Mouse (Mus musculus) midbrain, postnatal 0 days (tissue): Measurements from ENCODE around the gene Gipr. TPM values are rescaled to one million over a fixed set of nuclear protein-coding genes. Genes with fewer than 3 reads are reported as not detected.

Experiments used
- ATAC-seq: fragments of 200-750 bp; cut with Nextera tagmentation; 2 replicates; pipeline ENCODE4 v1.8.0; 2017; ENCODE audit warnings: moderate number of reproducible peaks, mild to moderate bottlenecking, moderate TSS enrichment, moderate library complexity; ENCODE audit not compliant: low FRiP score
- DNase-seq: peaks from one replicate; pipeline ENCODE4 v3.0.0-alpha.2; 2015; ENCODE audit warnings: low spot score
- H3K27ac ChIP-seq: fragments of 300-500 bp; sonication (generic); 2 replicates; pipeline ENCODE4 v1.5.1; 2014; ENCODE audit warnings: low read depth, mild to moderate bottlenecking, low read length, mixed read lengths
- H3K27me3 ChIP-seq: fragments of 300-500 bp; sonication (generic); 2 replicates; pipeline ENCODE4 v1.6.1; 2014; ENCODE audit warnings: low read length, control low read depth, mixed read lengths; ENCODE audit not compliant: insufficient read depth
- H3K36me3 ChIP-seq: fragments of 300-500 bp; sonication (generic); 2 replicates; pipeline ENCODE4 v1.6.1; 2014; ENCODE audit warnings: low read length, control low read depth, mixed read lengths; ENCODE audit not compliant: insufficient read depth
- H3K4me1 ChIP-seq: fragments of 300-500 bp; sonication (generic); 2 replicates; pipeline ENCODE4 v1.6.1; 2014; ENCODE audit warnings: mild to moderate bottlenecking, control low read depth, antibody characterized with exemption, low read length, mixed read lengths; ENCODE audit not compliant: insufficient read depth
- H3K4me2 ChIP-seq: fragments of 300-500 bp; sonication (generic); 2 replicates; pipeline ENCODE4 v1.6.1; 2014; ENCODE audit warnings: low read depth, mild to moderate bottlenecking, low read length, mixed read lengths; ENCODE audit not compliant: poor library complexity, severe bottlenecking
- H3K4me3 ChIP-seq: fragments of 300-500 bp; sonication (generic); 2 replicates; pipeline ENCODE4 v1.5.1; 2014; ENCODE audit warnings: low read depth, mild to moderate bottlenecking, low read length, moderate library complexity
- H3K9ac ChIP-seq: fragments of 300-500 bp; sonication (generic); replicated peaks from 2 replicates; pipeline ENCODE4 v1.6.1; 2014; ENCODE audit warnings: mild to moderate bottlenecking, low read length, moderate library complexity, mixed read lengths; ENCODE audit not compliant: poor library complexity, severe bottlenecking
- H3K9me3 ChIP-seq: fragments of 300-500 bp; sonication (generic); 2 replicates; pipeline ENCODE4 v1.6.1; 2016; ENCODE audit warnings: low read length, control low read depth
- CTCF ChIP-seq: IDR thresholded peaks from 2 replicates; pipeline ENCODE4 v1.5.1; 2016; ENCODE audit warnings: antibody characterized with exemption, mild to moderate bottlenecking
- WGBS: fragments of 180-500 bp; shearing (Covaris S2); extraction: QIAGEN DNeasy Blood & Tissue Kit; methylation state at CpG from one replicate; pipeline ENCODE4 v1.1.7; 2014; 5-methylcytosine and 5-hydroxymethylcytosine counted together
- polyA plus RNA-seq: library from polyadenylated mRNA; unstranded; fragments of >200 nt; fragmentation: Nextera tagmentation; extraction: Ambion mirVana; gene quantifications from 2 replicates; pipeline ENCODE4 v1.2.1, GENCODE M21; 2015
- total RNA-seq: library from RNA; depleted of rRNA; stranded (reverse); fragments of >200 nt; gene quantifications from 2 replicates; pipeline ENCODE4 v1.2.3, GENCODE M21; 2014

The Gipr gene
- total and polyA plus RNA-seq, 2 experiments from 2014 or later = 2.3 to 7.4 TPM

DNA sequence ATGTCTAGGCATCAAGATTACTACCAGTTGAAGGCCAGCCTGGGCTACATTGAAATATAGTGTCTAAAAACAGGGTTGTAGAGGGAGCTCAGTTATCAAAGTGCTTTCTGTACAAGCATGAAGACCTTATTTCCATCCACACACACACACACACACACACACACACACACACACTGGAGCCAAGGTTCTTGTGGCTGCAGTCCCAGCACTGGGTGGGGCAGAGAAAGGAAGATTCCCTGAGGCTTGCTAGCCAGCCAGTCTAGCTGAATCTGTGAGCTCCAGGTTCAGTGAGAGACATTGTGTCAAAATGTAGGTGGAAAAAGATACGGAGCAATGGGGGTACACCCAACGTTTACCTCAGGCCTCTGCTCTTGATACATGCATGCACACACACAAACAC, 18.3 kb upstream of the Gipr start:
- H3K27ac ChIP-seq = no peak overlapping the region
- WGBS = 72% methylated on average over 2 of the region's 2 CpGs

DNA sequence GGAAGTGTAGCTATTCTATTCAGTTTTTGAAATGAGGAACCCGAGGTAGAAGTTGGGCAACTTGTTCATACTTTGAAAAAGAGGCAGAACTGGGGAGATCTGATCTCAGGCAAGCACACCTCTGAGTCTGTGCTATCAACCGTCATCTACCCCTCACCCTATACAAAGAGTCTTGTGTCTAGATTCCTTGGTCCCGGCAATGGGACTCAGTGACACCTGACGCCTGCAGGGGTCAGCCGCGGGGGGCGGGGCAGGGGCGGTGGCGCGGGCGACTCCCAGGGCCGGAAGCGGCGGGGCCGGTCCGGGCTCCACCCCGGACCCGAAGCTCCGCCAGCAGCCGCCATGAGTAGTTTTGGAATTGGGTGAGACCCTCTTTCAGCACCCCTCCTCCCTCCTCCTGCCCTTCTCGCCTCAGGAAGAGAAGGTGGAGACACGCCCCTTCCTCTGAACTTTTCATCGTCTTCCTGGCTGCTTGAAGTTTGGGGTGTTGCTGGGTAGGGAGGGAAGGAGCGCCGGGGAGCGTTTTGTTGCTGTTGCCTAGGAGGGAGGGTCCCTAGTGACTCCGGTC, 15.0 kb upstream of the Gipr start:
- Histone ChIP-seq H3K36me3 (peaks cover 7% of the 10 kb centered on the region), H3K4me1 (no peaks in the 10 kb centered on the region; the same call in 1 of the 2 replicates), H3K27me3 (no peaks in the 10 kb centered on the region), H3K9ac (0 out of 2 replicates have a peak overlapping the region, but pooled peaks have one; percentile 19), H3K4me2 (peak overlapping the region; percentile 36), H3K27ac (no peak overlapping the region), H3K9me3 (no peaks in the 10 kb centered on the region), H3K4me3 (peak overlapping the region; percentile 21)
- 7% methylated on average over 23 of the region's 27 CpGs for WGBS
- DNase-seq = no peak
- no peak for ATAC-seq
- TF ChIP-seq CTCF = no peak

More for the DNA sequence above, 18.3 kb upstream of the Gipr start:
- ATAC-seq (no peak), DNase-seq (no peak)
- H3K4me3 ChIP-seq = no peak overlapping the region
- no peak overlapping the region for H3K9ac ChIP-seq
- H3K4me1 ChIP-seq = no peaks in the 10 kb centered on the region; the same call in 1 of the 2 replicates
- H3K9me3 ChIP-seq = no peaks in the 10 kb centered on the region
- H3K36me3 ChIP-seq = peaks cover 24% of the 10 kb centered on the region
- H3K4me2 ChIP-seq = no peak overlapping the region
- H3K27me3 ChIP-seq = no peaks in the 10 kb centered on the region
- no peak for TF ChIP-seq CTCF

DNA sequence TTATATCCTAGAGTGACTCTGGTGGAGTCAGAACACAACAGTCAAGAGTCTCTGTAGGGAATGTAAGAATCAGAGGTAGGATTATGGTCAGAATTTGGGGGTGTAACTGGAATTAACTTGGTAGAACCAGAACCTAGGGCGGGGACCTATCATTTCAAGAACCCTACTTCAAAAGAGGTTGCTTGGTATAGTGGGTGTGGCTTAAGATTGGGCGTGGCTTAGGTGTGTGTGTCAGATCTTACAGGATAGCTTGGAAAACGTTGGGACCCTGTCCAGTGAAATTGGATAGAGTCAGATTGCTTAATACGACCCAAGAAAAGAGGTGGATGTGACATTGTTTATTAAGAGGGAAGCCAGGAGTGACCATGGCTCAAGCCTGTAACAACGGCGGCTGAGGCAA, 14.0 kb upstream of the Gipr start:
- no peak for ATAC-seq
- 52% methylated on average over 6 of the region's 6 CpGs for WGBS
- Histone ChIP-seq H3K4me1 (no peaks in the 10 kb centered on the region; the same call in 1 of the 2 replicates), H3K9me3 (no peaks in the 10 kb centered on the region), H3K27ac (no peak overlapping the region), H3K9ac (no peak overlapping the region), H3K36me3 (0 out of 2 replicates have a peak, but pooled peaks cover 6% of the 10 kb centered on the region), H3K27me3 (no peaks in the 10 kb centered on the region), H3K4me3 (peak overlapping the region; percentile 74), H3K4me2 (peak overlapping the region; percentile 88)
- no peak for TF ChIP-seq CTCF
- DNase-seq = no peak

GRCm38 (mm10) chr7:19179173-19179572, 13.2 kb upstream of the Gipr start:
- Histone ChIP-seq H3K9me3 (no peaks in the 10 kb centered on the region), H3K4me3 (peak overlapping the region; percentile 74), H3K4me1 (no peaks in the 10 kb centered on the region; the same call in 1 of the 2 replicates), H3K27me3 (no peaks in the 10 kb centered on the region), H3K4me2 (peak overlapping the region; percentile 88), H3K36me3 (0 out of 2 replicates have a peak, but pooled peaks cover 2% of the 10 kb centered on the region), H3K9ac (peak overlapping the region; percentile 29; the same call in 1 of the 2 replicates), H3K27ac (no peak overlapping the region)
- DNase-seq = peak; percentile 83
- WGBS = under 1% methylated on average over 23 of the region's 32 CpGs
- peak; percentile 77 for TF ChIP-seq CTCF
- ATAC-seq = no peak

DNA sequence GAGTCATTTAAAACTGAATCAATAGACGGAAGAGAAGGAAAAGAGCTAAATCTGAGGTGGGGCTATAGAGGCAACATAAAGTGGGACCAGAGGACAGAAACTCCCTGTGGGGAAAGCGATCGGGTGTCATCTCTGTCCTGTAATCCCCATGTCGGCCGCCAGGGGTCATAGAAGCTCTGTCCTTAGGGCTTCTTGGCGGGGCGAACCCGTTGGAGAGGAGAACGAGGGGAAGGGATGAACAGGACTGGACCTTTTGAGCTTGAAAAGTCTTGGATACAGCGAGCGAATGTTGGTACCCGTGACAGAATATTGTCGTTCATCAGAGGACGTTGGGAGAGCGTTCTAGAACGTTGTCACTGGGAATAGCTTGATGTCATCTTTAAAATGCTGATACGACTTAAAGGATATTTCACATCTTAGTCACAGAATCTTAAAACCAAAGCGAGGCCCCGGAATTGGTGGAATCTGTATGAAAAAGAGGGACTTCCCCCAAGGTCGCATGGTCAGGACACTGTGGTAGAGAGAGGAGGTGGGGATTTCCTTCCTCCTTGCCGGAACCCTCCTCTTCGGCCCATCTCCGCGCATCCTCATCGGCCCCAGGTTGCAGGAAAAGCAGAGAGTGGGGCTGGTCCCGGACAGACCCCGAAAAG, 12.6 kb upstream of the Gipr start:
- Histone ChIP-seq H3K4me3 (peak overlapping the region; percentile 74), H3K4me2 (peak overlapping the region; percentile 88), H3K4me1 (no peaks in the 10 kb centered on the region; the same call in 1 of the 2 replicates), H3K9ac (peak overlapping the region; percentile 40), H3K9me3 (no peaks in the 10 kb centered on the region), H3K36me3 (0 out of 2 replicates have a peak, but pooled peaks cover 2% of the 10 kb centered on the region), H3K27ac (no peak overlapping the region), H3K27me3 (no peaks in the 10 kb centered on the region)
- peak; percentile 86 for TF ChIP-seq CTCF
- ATAC-seq = no peak
- 4% methylated on average over 27 of the region's 27 CpGs for WGBS
- peak; percentile 77 for DNase-seq

DNA sequence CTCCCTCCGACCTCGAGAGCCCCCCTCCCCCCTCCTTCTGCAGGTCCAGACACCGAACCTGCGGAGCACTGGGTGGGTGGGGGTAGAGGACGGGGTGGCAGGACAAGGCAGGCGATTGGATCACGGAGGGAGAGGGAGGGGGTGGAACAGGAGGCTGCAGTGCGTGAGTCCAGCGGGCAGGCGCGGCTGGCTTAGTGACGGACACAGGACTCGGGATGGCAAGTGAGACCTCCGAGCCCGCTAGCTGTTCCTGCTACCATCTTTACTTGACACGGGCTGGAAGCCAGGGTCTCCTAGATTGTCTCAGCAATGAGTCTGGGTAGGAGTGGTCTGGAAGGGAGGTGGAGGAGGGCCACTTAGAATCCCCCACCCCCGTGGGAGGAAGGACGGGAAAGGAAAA, 12.1 kb upstream of the Gipr start:
- H3K9me3 ChIP-seq = no peaks in the 10 kb centered on the region

More for the DNA sequence above, 12.1 kb upstream of the Gipr start:
- Histone ChIP-seq H3K27me3 (no peaks in the 10 kb centered on the region), H3K4me2 (peak overlapping the region; percentile 88), H3K9ac (peak overlapping the region; percentile 40), H3K4me1 (no peaks in the 10 kb centered on the region; the same call in 1 of the 2 replicates), H3K4me3 (peak overlapping the region; percentile 74), H3K36me3 (0 out of 2 replicates have a peak, but pooled peaks cover 2% of the 10 kb centered on the region), H3K27ac (no peak overlapping the region)
- ATAC-seq = no peak
- TF ChIP-seq CTCF = no peak
- DNase-seq = no peak
- WGBS = 5% methylated on average over 18 of the region's 18 CpGs
